Mouse (Mus musculus): Measurements from ENCODE around the gene Layn. TPM values are rescaled to one million over a fixed set of nuclear protein-coding genes. Genes with fewer than 3 reads are reported as not detected.

The Layn gene
- 5.9 and 16.2 TPM in 2 replicates for polyA plus RNA-seq (2012; ENCODE audit: insufficient read depth, low replicate concordance)

GRCm38 (mm10) chr9:51076979-51077315 lies at the start of gene Layn:
Gene Layn (minus strand): TSS chr9:51077094.
- H3K36me3 ChIP-seq (replicated peaks; ENCODE audit: low read length), result peaks cover 30% of the 10 kb centered on the region
- no peaks in the 10 kb centered on the region for H3K9me3 ChIP-seq
- H3K4me1 ChIP-seq, result peaks cover 43% of the 10 kb centered on the region
- TF ChIP-seq FLI1 (IDR thresholded peaks at IDR 0.05; ENCODE audit: low read length) (no peak), GATA1 (IDR thresholded peaks at IDR 0.05; ENCODE audit: borderline replicate concordance, low read length) (no peak)
- H3K27me3 ChIP-seq (replicated peaks), result no peaks in the 10 kb centered on the region
- H3K4me3 ChIP-seq (replicated peaks), result peak within 1 kb of the TSS; percentile 93

GRCm38 (mm10) chr9:51114767-51115166 lies 37.9 kb upstream of the Layn start:
- peaks cover 32% of the 10 kb centered on the region for H3K27me3 ChIP-seq (replicated peaks)
- peaks cover 3% of the 10 kb centered on the region; the same call in 1 of the 2 replicates for H3K4me1 ChIP-seq
- H3K36me3 ChIP-seq (replicated peaks; ENCODE audit: low read length), result no peaks in the 10 kb centered on the region
- TF ChIP-seq GATA1 (IDR thresholded peaks at IDR 0.05; ENCODE audit: borderline replicate concordance, low read length), result no peak
- TF ChIP-seq FLI1 (IDR thresholded peaks at IDR 0.05; ENCODE audit: low read length), result no peak
- no peaks in the 10 kb centered on the region for H3K9me3 ChIP-seq
- no peak overlapping the region for H3K4me3 ChIP-seq (replicated peaks)

- no peak overlapping the region for H3K4me3 ChIP-seq (replicated peaks)
These were observed 28.9 kb upstream of the Layn start for GRCm38 (mm10) chr9:51105751-51106150.

GRCm38 (mm10) chr9:51103808-51104514 lies 27.1 kb upstream of the Layn start:
- Histone ChIP-seq H3K36me3 (replicated peaks; ENCODE audit: low read length) (no peaks in the 10 kb centered on the region), H3K27me3 (replicated peaks) (peaks cover 57% of the 10 kb centered on the region), H3K4me3 (replicated peaks) (peak overlapping the region; percentile 89), H3K9me3 (peaks cover 6% of the 10 kb centered on the region), H3K4me1 (peaks cover 29% of the 10 kb centered on the region)
- no peak for TF ChIP-seq GATA1 (IDR thresholded peaks at IDR 0.05; ENCODE audit: borderline replicate concordance, low read length)
- no peak for TF ChIP-seq FLI1 (IDR thresholded peaks at IDR 0.05; ENCODE audit: low read length)

More at GRCm38 (mm10) chr9:51105751-51106150, 28.9 kb upstream of the Layn start:
- TF ChIP-seq GATA1 (IDR thresholded peaks at IDR 0.05; ENCODE audit: borderline replicate concordance, low read length) (no peak), FLI1 (IDR thresholded peaks at IDR 0.05; ENCODE audit: low read length) (no peak)
- peaks cover 29% of the 10 kb centered on the region for H3K4me1 ChIP-seq
- H3K9me3 ChIP-seq, result peaks cover 6% of the 10 kb centered on the region
- H3K27me3 ChIP-seq (replicated peaks), result peaks cover 51% of the 10 kb centered on the region
- H3K36me3 ChIP-seq (replicated peaks; ENCODE audit: low read length), result no peaks in the 10 kb centered on the region

- Histone ChIP-seq H3K4me1 (peaks cover 29% of the 10 kb centered on the region), H3K4me3 (replicated peaks) (peak overlapping the region; percentile 89), H3K27me3 (replicated peaks) (peaks cover 54% of the 10 kb centered on the region), H3K9me3 (peaks cover 6% of the 10 kb centered on the region), H3K36me3 (replicated peaks; ENCODE audit: low read length) (no peaks in the 10 kb centered on the region)
- TF ChIP-seq FLI1 (IDR thresholded peaks at IDR 0.05; ENCODE audit: low read length) (no peak), GATA1 (IDR thresholded peaks at IDR 0.05; ENCODE audit: borderline replicate concordance, low read length) (no peak)
These were observed 26.3 kb upstream of the Layn start for GRCm38 (mm10) chr9:51102963-51103807.

GRCm38 (mm10) chr9:51101756-51102425 lies 25.0 kb upstream of the Layn start, which contains the start of gene 4833427G06Rik:
Gene 4833427G06Rik (minus strand): TSS chr9:51102078.
- Histone ChIP-seq H3K4me1 (peaks cover 29% of the 10 kb centered on the region), H3K27me3 (replicated peaks) (peaks cover 60% of the 10 kb centered on the region), H3K9me3 (peaks cover 6% of the 10 kb centered on the region), H3K36me3 (replicated peaks; ENCODE audit: low read length) (no peaks in the 10 kb centered on the region), H3K4me3 (replicated peaks) (peak within 1 kb of the TSS; percentile 73)
- TF ChIP-seq GATA1 (IDR thresholded peaks at IDR 0.05; ENCODE audit: borderline replicate concordance, low read length) (no peak), FLI1 (IDR thresholded peaks at IDR 0.05; ENCODE audit: low read length) (no peak)

- TF ChIP-seq GATA1 (IDR thresholded peaks at IDR 0.05; ENCODE audit: borderline replicate concordance, low read length) (no peak), FLI1 (IDR thresholded peaks at IDR 0.05; ENCODE audit: low read length) (no peak)
- Histone ChIP-seq H3K4me3 (replicated peaks) (no peak overlapping the region), H3K27me3 (replicated peaks) (peaks cover 35% of the 10 kb centered on the region), H3K4me1 (no peaks in the 10 kb centered on the region), H3K36me3 (replicated peaks; ENCODE audit: low read length) (no peaks in the 10 kb centered on the region), H3K9me3 (no peaks in the 10 kb centered on the region; the same call in 1 of the 2 replicates)
These were observed 19.4 kb upstream of the Layn start for GRCm38 (mm10) chr9:51096306-51096705.

GRCm38 (mm10) chr9:51093697-51094096 lies 16.8 kb upstream of the Layn start:
- no peak for TF ChIP-seq FLI1 (IDR thresholded peaks at IDR 0.05; ENCODE audit: low read length)
- no peak for TF ChIP-seq GATA1 (IDR thresholded peaks at IDR 0.05; ENCODE audit: borderline replicate concordance, low read length)
- no peaks in the 10 kb centered on the region for H3K36me3 ChIP-seq (replicated peaks; ENCODE audit: low read length)
- no peak overlapping the region for H3K4me3 ChIP-seq (replicated peaks)
- peaks cover 25% of the 10 kb centered on the region for H3K27me3 ChIP-seq (replicated peaks)
- no peaks in the 10 kb centered on the region for H3K4me1 ChIP-seq
- no peaks in the 10 kb centered on the region for H3K9me3 ChIP-seq

- TF ChIP-seq FLI1 (IDR thresholded peaks at IDR 0.05; ENCODE audit: low read length), result no peak
- TF ChIP-seq GATA1 (IDR thresholded peaks at IDR 0.05; ENCODE audit: borderline replicate concordance, low read length), result no peak
- no peaks in the 10 kb centered on the region for H3K36me3 ChIP-seq (replicated peaks; ENCODE audit: low read length)
These were observed 4.7 kb upstream of the Layn start for GRCm38 (mm10) chr9:51081614-51082013.

More at GRCm38 (mm10) chr9:51081614-51082013, 4.7 kb upstream of the Layn start:
- Histone ChIP-seq H3K27me3 (replicated peaks) (peaks cover 3% of the 10 kb centered on the region), H3K4me3 (replicated peaks) (no peak overlapping the region), H3K4me1 (peaks cover 19% of the 10 kb centered on the region), H3K9me3 (no peaks in the 10 kb centered on the region)
